Mouse (Mus musculus): ENCODE measurements around the gene Atp5h. TPM values are rescaled to one million over a fixed set of nuclear protein-coding genes. Genes with fewer than 3 reads are reported as not detected.

Atp5h gene
- total RNA-seq, 1 experiment: 342 TPM

DNA sequence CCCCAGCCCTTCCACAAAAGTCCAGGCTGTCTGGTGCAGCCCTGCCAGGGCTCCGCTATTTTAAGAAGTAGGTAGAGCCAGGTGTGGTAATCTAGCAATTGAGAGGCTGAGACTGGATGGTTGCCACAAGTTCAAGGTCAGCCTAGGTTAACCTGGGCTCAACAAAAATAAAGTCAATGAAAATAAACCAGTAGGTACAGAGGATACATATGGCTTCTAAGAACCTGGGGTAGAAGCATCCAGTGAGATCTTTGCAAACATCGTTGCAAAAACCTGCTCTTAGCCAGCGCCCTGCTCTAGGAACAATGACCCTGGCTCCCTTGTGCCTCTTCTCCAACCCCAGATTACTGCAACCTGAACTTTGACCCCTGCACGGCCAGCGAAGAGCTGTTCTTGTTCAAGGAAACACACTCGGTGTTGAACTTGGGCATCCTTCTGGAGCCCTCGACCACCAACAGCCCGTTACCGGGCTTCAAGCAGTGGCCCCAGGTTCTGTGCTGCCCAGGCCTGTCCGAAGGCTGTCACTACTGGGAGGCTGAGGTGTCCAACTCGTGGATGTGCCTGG, 27.6 kb upstream of the Atp5h start:
- H3K36me3 ChIP-seq (ENCODE audit: control insufficient read depth, insufficient read depth, low read length, poor library complexity, severe bottlenecking): no peaks in the 10 kb centered on the region
- H3K27ac ChIP-seq (ENCODE audit: insufficient read depth, low read depth, low read length, poor library complexity, severe bottlenecking): no peak overlapping the region
- H3K4me3 ChIP-seq (ENCODE audit: insufficient read depth in 1 of 2, low read depth in 1 of 2, low read length in 2 of 2, poor library complexity in 1 of 2, severe bottlenecking in 1 of 2): peak overlapping the region; percentile 51 to 52; a peak in 3 of 4 replicates
- peaks cover 0 to 1% of the 10 kb centered on the region in 2 experiments; a peak in 1 of 4 replicates for H3K4me1 ChIP-seq (ENCODE audit: control insufficient read depth in 2 of 2, insufficient read depth in 2 of 2, low read length in 2 of 2, poor library complexity in 1 of 2)
- H3K9me3 ChIP-seq (ENCODE audit: control insufficient read depth, insufficient read depth, low read depth, low read length): no peaks in the 10 kb centered on the region
- TF ChIP-seq CHD2 (IDR thresholded peaks at IDR 0.05; ENCODE audit: low read depth, low read length) (no peak), ZC3H11A (IDR thresholded peaks at IDR 0.05; ENCODE audit: borderline replicate concordance, low read depth, low read length) (no peak), ZNF384 (IDR thresholded peaks at IDR 0.05; ENCODE audit: low read depth, low read length) (no peak)
- in situ Hi-C loops (cut with MboI; ENCODE audit: low sequenced_read_pairs in 2 of 2, unreplicated experiment in 2 of 2): no loop called here
- H3K9ac ChIP-seq (ENCODE audit: insufficient read depth, low read depth, low read length, poor library complexity, severe bottlenecking): peak overlapping the region; percentile 42; the same call in 1 of the 2 replicates
- no peak for DNase-seq (ENCODE audit: low read depth, low spot score)

DNA sequence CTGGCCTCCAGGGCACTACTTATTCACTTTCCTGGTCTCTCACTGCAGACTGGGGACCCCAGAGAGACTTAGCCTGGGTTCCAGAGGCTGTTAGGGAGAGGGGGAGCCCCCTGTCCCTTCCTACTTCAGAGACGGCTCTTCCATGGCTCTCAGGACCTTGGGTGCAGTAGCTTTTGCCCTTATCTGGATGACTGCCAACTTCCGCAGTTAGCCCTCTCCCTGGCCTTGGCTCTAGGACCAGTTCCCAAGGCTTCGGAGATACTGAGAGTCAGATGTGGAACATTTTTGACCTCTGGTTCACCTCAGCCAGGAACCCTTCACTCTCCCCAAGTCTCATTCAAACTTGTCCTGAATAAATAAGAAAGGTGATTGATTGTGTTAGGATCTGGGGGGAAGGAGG, 27.1 kb upstream of the Atp5h start:
- TF ChIP-seq ZNF384 (IDR thresholded peaks at IDR 0.05; ENCODE audit: low read depth, low read length) (no peak), HCFC1 (IDR thresholded peaks at IDR 0.05; ENCODE audit: borderline replicate concordance, insufficient read depth, low read length) (no peak), MAFK (IDR thresholded peaks at IDR 0.05; ENCODE audit: insufficient read depth, low read depth, low read length) (no peak), CHD2 (IDR thresholded peaks at IDR 0.05; ENCODE audit: low read depth, low read length) (no peak), ZC3H11A (IDR thresholded peaks at IDR 0.05; ENCODE audit: borderline replicate concordance, low read depth, low read length) (no peak)
- no peak overlapping the region for H3K9ac ChIP-seq (ENCODE audit: insufficient read depth, low read depth, low read length, poor library complexity, severe bottlenecking)
- H3K4me1 ChIP-seq (ENCODE audit: control insufficient read depth in 2 of 2, insufficient read depth in 2 of 2, low read length in 2 of 2, poor library complexity in 1 of 2): peaks cover 0 to 1% of the 10 kb centered on the region in 2 experiments; a peak in 1 of 4 replicates
- H3K36me3 ChIP-seq (ENCODE audit: control insufficient read depth, insufficient read depth, low read length, poor library complexity, severe bottlenecking): no peaks in the 10 kb centered on the region
- in situ Hi-C loops (cut with MboI; ENCODE audit: low sequenced_read_pairs in 2 of 2, unreplicated experiment in 2 of 2): no loop called here
- H3K4me3 ChIP-seq (ENCODE audit: insufficient read depth in 1 of 2, low read depth in 1 of 2, low read length in 2 of 2, poor library complexity in 1 of 2, severe bottlenecking in 1 of 2): no peak overlapping the region
- no peak overlapping the region for H3K27ac ChIP-seq (ENCODE audit: insufficient read depth, low read depth, low read length, poor library complexity, severe bottlenecking)
- no peaks in the 10 kb centered on the region for H3K9me3 ChIP-seq (ENCODE audit: control insufficient read depth, insufficient read depth, low read depth, low read length)
- DNase-seq (ENCODE audit: low read depth, low spot score): no peak

DNA sequence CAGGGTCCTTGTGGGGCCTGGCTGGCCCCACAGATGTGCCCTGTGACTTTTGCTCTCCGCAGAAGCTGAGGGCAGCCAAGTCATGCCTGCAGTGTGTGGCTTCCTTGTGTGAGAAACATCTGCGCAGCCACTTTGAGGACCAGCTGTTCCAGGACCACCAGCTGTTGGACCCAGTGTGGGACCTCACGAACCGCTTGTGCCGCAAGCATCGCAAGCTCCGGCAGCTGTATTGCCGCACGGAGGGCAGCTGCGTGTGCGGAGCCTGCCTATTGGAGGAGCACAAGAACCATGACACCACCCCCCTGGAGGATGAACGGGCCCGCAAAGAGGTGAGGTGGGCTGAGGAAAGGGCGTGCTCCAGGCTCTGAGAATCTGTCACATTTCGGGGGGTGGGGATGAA, 21.7 kb upstream of the Atp5h start:
- H3K27ac ChIP-seq (ENCODE audit: insufficient read depth, low read depth, low read length, poor library complexity, severe bottlenecking): no peak overlapping the region
- no peaks in the 10 kb centered on the region for H3K36me3 ChIP-seq (ENCODE audit: control insufficient read depth, insufficient read depth, low read length, poor library complexity, severe bottlenecking)
- no peak for TF ChIP-seq ZNF384 (IDR thresholded peaks at IDR 0.05; ENCODE audit: low read depth, low read length)
- no peak for TF ChIP-seq CHD2 (IDR thresholded peaks at IDR 0.05; ENCODE audit: low read depth, low read length)
- TF ChIP-seq HCFC1 (IDR thresholded peaks at IDR 0.05; ENCODE audit: borderline replicate concordance, insufficient read depth, low read length): no peak
- no peak for TF ChIP-seq ZC3H11A (IDR thresholded peaks at IDR 0.05; ENCODE audit: borderline replicate concordance, low read depth, low read length)
- no peak for TF ChIP-seq MAFK (IDR thresholded peaks at IDR 0.05; ENCODE audit: insufficient read depth, low read depth, low read length)
- no peak overlapping the region for H3K9ac ChIP-seq (ENCODE audit: insufficient read depth, low read depth, low read length, poor library complexity, severe bottlenecking)
- no peak for DNase-seq (ENCODE audit: low read depth, low spot score)
- no peaks in the 10 kb centered on the region for H3K9me3 ChIP-seq (ENCODE audit: control insufficient read depth, insufficient read depth, low read depth, low read length)
- in situ Hi-C loops (cut with MboI; ENCODE audit: low sequenced_read_pairs in 2 of 2, unreplicated experiment in 2 of 2): no loop called here
- H3K4me1 ChIP-seq (ENCODE audit: control insufficient read depth in 2 of 2, insufficient read depth in 2 of 2, low read length in 2 of 2, poor library complexity in 1 of 2): peaks cover 0 to under 1% of the 10 kb centered on the region in 2 experiments; a peak in 1 of 4 replicates
- H3K4me3 ChIP-seq (ENCODE audit: insufficient read depth in 1 of 2, low read depth in 1 of 2, low read length in 2 of 2, poor library complexity in 1 of 2, severe bottlenecking in 1 of 2): peak overlapping the region; percentile 9 to 30; a peak in 3 of 4 replicates

DNA sequence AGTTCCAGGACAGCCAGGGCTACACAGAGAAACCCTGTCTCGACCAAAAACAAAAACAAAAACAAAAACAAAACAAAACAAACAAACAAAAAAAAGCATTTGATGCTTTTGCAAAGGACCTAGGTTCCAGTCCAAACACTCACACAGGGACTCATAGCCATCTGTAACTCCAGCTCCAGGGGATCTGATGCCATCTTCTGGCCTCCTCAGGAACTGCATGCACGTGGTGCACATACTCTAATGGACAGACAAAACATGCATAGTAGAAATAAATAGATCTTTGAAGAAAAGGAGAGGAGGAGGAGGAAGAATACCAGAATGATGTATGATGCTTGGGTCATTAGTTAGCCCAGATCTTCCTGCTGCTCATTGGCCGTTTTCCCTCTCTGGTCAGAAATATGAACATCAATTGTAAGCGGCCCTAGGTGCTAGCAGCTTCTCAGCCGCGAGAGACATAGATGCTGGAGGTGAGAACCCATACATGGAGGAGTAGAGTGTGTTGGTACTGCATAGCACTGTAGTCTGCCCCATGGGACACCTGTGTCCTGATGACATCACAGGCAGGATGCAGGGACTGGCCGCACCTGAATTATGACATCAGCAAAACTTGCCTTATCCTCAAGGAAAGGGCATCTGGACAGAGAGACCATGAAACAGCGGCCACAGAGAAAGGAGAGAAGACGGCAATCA, 20.3 kb upstream of the Atp5h start, which contains the start of gene Trim80:
Gene Trim80, plus strand, starts transcription at position 640 of the 690 bp plus-strand sequence.
- H3K36me3 ChIP-seq (ENCODE audit: control insufficient read depth, insufficient read depth, low read length, poor library complexity, severe bottlenecking): no peaks in the 10 kb centered on the region
- no peak for DNase-seq (ENCODE audit: low read depth, low spot score)
- H3K9ac ChIP-seq (ENCODE audit: insufficient read depth, low read depth, low read length, poor library complexity, severe bottlenecking): no peak within 1 kb of the TSS
- TF ChIP-seq MAFK (IDR thresholded peaks at IDR 0.05; ENCODE audit: insufficient read depth, low read depth, low read length): no peak
- 0 out of 2 replicates have a peak, but pooled peaks have one; percentile 13 for TF ChIP-seq ZC3H11A (IDR thresholded peaks at IDR 0.05; ENCODE audit: borderline replicate concordance, low read depth, low read length)
- no peak within 1 kb of the TSS for H3K27ac ChIP-seq (ENCODE audit: insufficient read depth, low read depth, low read length, poor library complexity, severe bottlenecking)
- no peaks in the 10 kb centered on the region for H3K9me3 ChIP-seq (ENCODE audit: control insufficient read depth, insufficient read depth, low read depth, low read length)
- H3K4me1 ChIP-seq (ENCODE audit: control insufficient read depth in 2 of 2, insufficient read depth in 2 of 2, low read length in 2 of 2, poor library complexity in 1 of 2): peaks cover 2 to 3% of the 10 kb centered on the region in 2 experiments; a peak in 1 of 4 replicates
- in situ Hi-C loops (cut with MboI; ENCODE audit: low sequenced_read_pairs in 2 of 2, unreplicated experiment in 2 of 2): no loop called here
- peak within 1 kb of the TSS; percentile 9 to 30; a peak in 3 of 4 replicates for H3K4me3 ChIP-seq (ENCODE audit: insufficient read depth in 1 of 2, low read depth in 1 of 2, low read length in 2 of 2, poor library complexity in 1 of 2, severe bottlenecking in 1 of 2)

Measured in ES-E14 (cell line).